Mouse (Mus musculus): ENCODE results near the gene Slc41a2. TPM values are rescaled to one million over a fixed set of nuclear protein-coding genes. Genes with fewer than 3 reads are reported as not detected.
"Not testable (repeated sequence)": the region's sequence is repeated elsewhere in the genome, so short reads cannot be mapped to it uniquely, and the experiment has no call there.

The Slc41a2 gene
- polyA plus RNA-seq, 1 experiment from 2014 or later = 5.5 TPM

- H3K36me3 ChIP-seq = peaks cover 90% of the 10 kb centered on the region
- H3K4me2 ChIP-seq = no peak overlapping the region
- no peaks in the 10 kb centered on the region for H3K27me3 ChIP-seq
- no peak overlapping the region for H3K27ac ChIP-seq
- no peak for ATAC-seq (ENCODE audit: low FRiP score)
- no peaks in the 10 kb centered on the region for H3K9me3 ChIP-seq
- H3K9ac ChIP-seq = no peak overlapping the region
- no peaks in the 10 kb centered on the region for H3K4me1 ChIP-seq (replicated peaks)
- no peak overlapping the region for H3K4me3 ChIP-seq
- 92% methylated on average over 5 of the region's 5 CpGs for WGBS
Observed at GRCm38 (mm10) chr10:83368918-83369317, 31.2 kb upstream of the Slc41a2 start.

- H3K27me3 ChIP-seq = no peaks in the 10 kb centered on the region
- H3K4me1 ChIP-seq (replicated peaks) = peaks cover 19% of the 10 kb centered on the region
- H3K27ac ChIP-seq = no peak overlapping the region
- ATAC-seq (ENCODE audit: low FRiP score) = no peak
- H3K9me3 ChIP-seq = no peaks in the 10 kb centered on the region
- WGBS = 95% methylated on average over 8 of the region's 8 CpGs
- no peak overlapping the region for H3K4me3 ChIP-seq
- 0 out of 2 replicates have a peak overlapping the region, but pooled peaks have one; percentile 13 for H3K9ac ChIP-seq
- H3K4me2 ChIP-seq = no peak overlapping the region
- H3K36me3 ChIP-seq = peaks cover 60% of the 10 kb centered on the region
Observed at GRCm38 (mm10) chr10:83363451-83363850, 25.8 kb upstream of the Slc41a2 start.

- Histone ChIP-seq H3K27me3 (no peaks in the 10 kb centered on the region), H3K36me3 (peaks cover 44% of the 10 kb centered on the region), H3K9ac (peak overlapping the region; percentile 13; the same call in 1 of the 2 replicates), H3K9me3 (no peaks in the 10 kb centered on the region), H3K4me2 (peak overlapping the region; percentile 85), H3K4me3 (no peak overlapping the region), H3K27ac (no peak overlapping the region), H3K4me1 (replicated peaks) (peaks cover 19% of the 10 kb centered on the region)
- no peak for ATAC-seq (ENCODE audit: low FRiP score)
- 46% methylated on average over 5 of the region's 5 CpGs for WGBS
Observed at GRCm38 (mm10) chr10:83361643-83362382, 24.1 kb upstream of the Slc41a2 start.

- peak overlapping the region; percentile 92 for H3K4me3 ChIP-seq
- H3K9me3 ChIP-seq = no peaks in the 10 kb centered on the region
- H3K36me3 ChIP-seq = peaks cover 29% of the 10 kb centered on the region
- peak; percentile 82 for ATAC-seq (ENCODE audit: low FRiP score)
- peak overlapping the region; percentile 85 for H3K4me2 ChIP-seq
- 1% methylated on average over 40 of the region's 40 CpGs for WGBS
- no peaks in the 10 kb centered on the region for H3K27me3 ChIP-seq
- H3K4me1 ChIP-seq (replicated peaks) = peaks cover 19% of the 10 kb centered on the region
- H3K27ac ChIP-seq = peak overlapping the region; percentile 78
- H3K9ac ChIP-seq = peak overlapping the region; percentile 89
Observed at GRCm38 (mm10) chr10:83360356-83360755, 22.7 kb upstream of the Slc41a2 start.

GRCm38 (mm10) chr10:83359956-83360355 lies 22.3 kb upstream of the Slc41a2 start, which contains the start of gene D10Wsu102e:
TSS of gene D10Wsu102e (plus strand) at chr10:83360221.
- peak; percentile 98 for ATAC-seq (ENCODE audit: low FRiP score)
- Histone ChIP-seq H3K36me3 (peaks cover 25% of the 10 kb centered on the region), H3K4me3 (peak within 1 kb of the TSS; percentile 92), H3K27me3 (no peaks in the 10 kb centered on the region), H3K9ac (peak within 1 kb of the TSS; percentile 89), H3K27ac (peak within 1 kb of the TSS; percentile 78), H3K9me3 (no peaks in the 10 kb centered on the region), H3K4me1 (replicated peaks) (peaks cover 19% of the 10 kb centered on the region), H3K4me2 (peak within 1 kb of the TSS; percentile 85)
- under 1% methylated on average over 30 of the region's 30 CpGs for WGBS

- 93% methylated on average over 4 of the region's 4 CpGs for WGBS
- H3K4me3 ChIP-seq = peak overlapping the region; percentile 92
- no peaks in the 10 kb centered on the region for H3K27me3 ChIP-seq
- peaks cover 20% of the 10 kb centered on the region for H3K36me3 ChIP-seq
- H3K9me3 ChIP-seq = no peaks in the 10 kb centered on the region
- H3K27ac ChIP-seq = peak overlapping the region; percentile 77
- peak overlapping the region; percentile 85 for H3K4me2 ChIP-seq
- peaks cover 19% of the 10 kb centered on the region for H3K4me1 ChIP-seq (replicated peaks)
- ATAC-seq (ENCODE audit: low FRiP score) = peak; percentile 9
- H3K9ac ChIP-seq = peak overlapping the region; percentile 60; the same call in 1 of the 2 replicates
Observed at GRCm38 (mm10) chr10:83359451-83359850, 21.8 kb upstream of the Slc41a2 start.

GRCm38 (mm10) chr10:83356416-83356815 lies 18.7 kb upstream of the Slc41a2 start:
- no peak overlapping the region for H3K4me3 ChIP-seq
- no peak for ATAC-seq (ENCODE audit: low FRiP score)

GRCm38 (mm10) chr10:83354333-83354719 lies 16.6 kb upstream of the Slc41a2 start:
- WGBS = 71% methylated on average over 8 of the region's 8 CpGs
- H3K4me1 ChIP-seq (replicated peaks) = peaks cover 5% of the 10 kb centered on the region; the same call in 1 of the 2 replicates
- no peak overlapping the region for H3K4me2 ChIP-seq
- H3K9me3 ChIP-seq = no peaks in the 10 kb centered on the region
- no peak overlapping the region for H3K9ac ChIP-seq
- no peaks in the 10 kb centered on the region for H3K27me3 ChIP-seq
- H3K36me3 ChIP-seq = no peaks in the 10 kb centered on the region
- ATAC-seq (ENCODE audit: low FRiP score) = peak; percentile 28; the same call in 1 of the 2 replicates
- no peak overlapping the region for H3K4me3 ChIP-seq
- H3K27ac ChIP-seq = no peak overlapping the region

More at GRCm38 (mm10) chr10:83356416-83356815, 18.7 kb upstream of the Slc41a2 start:
- H3K9me3 ChIP-seq = no peaks in the 10 kb centered on the region
- H3K36me3 ChIP-seq = no peaks in the 10 kb centered on the region
- H3K4me2 ChIP-seq = no peak overlapping the region
- H3K27me3 ChIP-seq = no peaks in the 10 kb centered on the region
- peaks cover 18% of the 10 kb centered on the region for H3K4me1 ChIP-seq (replicated peaks)
- 88% methylated on average over 12 of the region's 12 CpGs for WGBS
- H3K9ac ChIP-seq = no peak overlapping the region
- no peak overlapping the region for H3K27ac ChIP-seq

- Histone ChIP-seq H3K4me3 (no peak overlapping the region), H3K9ac (no peak overlapping the region), H3K4me2 (no peak overlapping the region), H3K36me3 (no peaks in the 10 kb centered on the region), H3K9me3 (no peaks in the 10 kb centered on the region), H3K4me1 (replicated peaks) (0 out of 2 replicates have a peak, but pooled peaks cover 4% of the 10 kb centered on the region), H3K27ac (no peak overlapping the region), H3K27me3 (no peaks in the 10 kb centered on the region)
- ATAC-seq (ENCODE audit: low FRiP score) = no peak
- WGBS = 70% methylated on average over 14 of the region's 14 CpGs
Observed at GRCm38 (mm10) chr10:83353680-83354332, 16.1 kb upstream of the Slc41a2 start.

- H3K9ac ChIP-seq; H3K9me3 ChIP-seq; H3K36me3 ChIP-seq; H3K4me3 ChIP-seq; H3K4me2 ChIP-seq; ATAC-seq (ENCODE audit: low FRiP score); H3K27me3 ChIP-seq; H3K27ac ChIP-seq; H3K4me1 ChIP-seq (replicated peaks): not testable (repeated sequence)
- WGBS = 88% methylated on average over 4 of the region's 4 CpGs
Observed at GRCm38 (mm10) chr10:83351779-83352178, 14.1 kb upstream of the Slc41a2 start.

GRCm38 (mm10) chr10:83350689-83351088 lies 13.0 kb upstream of the Slc41a2 start:
- H3K4me3 ChIP-seq = no peak overlapping the region
- H3K9me3 ChIP-seq = no peaks in the 10 kb centered on the region
- no peak overlapping the region for H3K4me2 ChIP-seq
- H3K27me3 ChIP-seq = 0 out of 2 replicates have a peak, but pooled peaks cover 4% of the 10 kb centered on the region
- no peak overlapping the region for H3K9ac ChIP-seq
- no peaks in the 10 kb centered on the region for H3K36me3 ChIP-seq
- no peak overlapping the region for H3K27ac ChIP-seq
- 89% methylated on average over 2 of the region's 2 CpGs for WGBS
- no peak for ATAC-seq (ENCODE audit: low FRiP score)
- H3K4me1 ChIP-seq (replicated peaks) = 0 out of 2 replicates have a peak, but pooled peaks cover 4% of the 10 kb centered on the region

- H3K4me1 ChIP-seq (replicated peaks) = no peaks in the 10 kb centered on the region
- 26% methylated on average over 7 of the region's 7 CpGs for WGBS
- no peak overlapping the region for H3K9ac ChIP-seq
- ATAC-seq (ENCODE audit: low FRiP score) = no peak
- no peaks in the 10 kb centered on the region for H3K36me3 ChIP-seq
- 0 out of 2 replicates have a peak, but pooled peaks cover 4% of the 10 kb centered on the region for H3K27me3 ChIP-seq
- no peaks in the 10 kb centered on the region for H3K9me3 ChIP-seq
- no peak overlapping the region for H3K27ac ChIP-seq
- no peak overlapping the region for H3K4me2 ChIP-seq
- no peak overlapping the region for H3K4me3 ChIP-seq
Observed at GRCm38 (mm10) chr10:83347494-83347893, 9.8 kb upstream of the Slc41a2 start.

Data from hindbrain, embryonic 13.5 days (tissue).